Mouse (Mus musculus) G1E (cell line): ENCODE results near the gene Naa80.

ENCODE experiments used
- CTCF ChIP-seq: IDR thresholded peaks from 2 replicates; pipeline ENCODE4 v1.5.1; 2012; ENCODE audit warnings: low read depth, low read length, inconsistent platforms, mixed read lengths
- GATA1 ChIP-seq: IDR thresholded peaks from 2 replicates; pipeline ENCODE4 v1.6.1; 2012; ENCODE audit warnings: borderline replicate concordance, low read length, inconsistent platforms, mixed read lengths
- GATA2 ChIP-seq: IDR thresholded peaks from 2 replicates; pipeline ENCODE4 v1.6.1; 2012; ENCODE audit warnings: low read depth, low read length, inconsistent platforms, borderline replicate concordance
- TAL1 ChIP-seq: conservative IDR thresholded peaks from 2 replicates; pipeline ENCODE4 v1.6.1; 2012; ENCODE audit warnings: low read depth, low read length, inconsistent platforms, mixed read lengths

DNA sequence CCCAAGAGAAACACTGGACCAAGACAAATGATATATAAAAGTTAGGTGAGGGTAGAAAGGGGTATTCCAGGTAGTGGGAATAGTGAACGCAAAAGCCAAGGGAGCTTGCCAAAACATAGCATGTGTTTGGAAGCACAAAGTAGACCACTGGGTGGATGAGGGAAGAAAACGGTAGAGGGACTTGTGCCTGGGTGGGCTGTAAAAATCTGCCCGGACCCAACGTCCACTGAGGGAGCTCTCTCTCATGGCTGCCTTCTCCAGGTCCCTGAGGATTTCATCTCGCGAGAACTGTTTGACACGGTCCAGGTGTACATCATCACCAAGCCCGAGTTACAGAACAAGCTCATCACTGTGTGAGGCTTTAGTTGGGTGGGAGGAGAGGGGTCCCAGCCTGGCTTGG, 36.0 kb upstream of the Naa80 start:
- TF ChIP-seq CTCF (no peak), GATA1 (no peak), GATA2 (no peak), TAL1 (no peak)
